ENCODE assay signal across 8 mouse cellular contexts in the genomic region with DNA sequence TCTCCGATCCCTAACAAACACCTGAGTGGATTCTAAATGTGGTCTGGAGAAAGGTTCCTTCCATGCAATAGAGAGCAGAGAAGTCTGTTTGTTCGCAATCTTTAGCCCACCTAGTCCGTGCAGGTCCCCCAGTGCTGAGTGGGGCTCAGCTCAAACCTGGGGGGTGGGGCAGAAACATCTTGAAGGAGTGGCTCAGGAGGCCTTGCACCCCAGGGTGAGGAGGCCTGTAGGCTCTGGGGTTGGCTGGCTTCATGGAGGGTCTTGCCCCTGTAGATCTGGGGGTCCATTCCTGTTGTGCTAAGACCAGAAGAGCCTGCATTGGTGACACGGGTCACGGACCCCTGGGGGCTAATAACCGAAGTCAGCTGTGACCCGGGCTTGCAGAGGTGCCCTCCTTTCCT. TPM values are rescaled to one million over a fixed set of nuclear protein-coding genes. Genes with fewer than 3 reads are reported as not detected.
DNase-seq lines count a peak whose midpoint lies in the region; ATAC-seq and TF ChIP-seq lines count a peak whose summit lies in the region.

No protein-coding gene starts in this region.

- H3K4me1 ChIP-seq in E14TG2a.4 (replicated peaks; ENCODE audit: low read depth, low read length), result peaks cover 74% of the 10 kb centered on the region
- H3K4me1 ChIP-seq in forebrain, embryonic 11.5 days (replicated peaks; ENCODE audit: control insufficient read depth, insufficient read depth, low read length), result peaks cover 5% of the 10 kb centered on the region
- peaks cover 41 to 48% of the 10 kb centered on the region in 2 experiments for H3K4me1 ChIP-seq in liver, embryonic 14.5 days (replicated peaks; ENCODE audit: control insufficient read depth in 2 of 2, insufficient read depth in 2 of 2, low read length in 1 of 2)

- WGBS in forebrain, embryonic 11.5 days, result 20% methylated on average over 7 of the region's 7 CpGs
- WGBS in liver, embryonic 14.5 days (ENCODE audit: insufficient replicate concordance), result 44% methylated on average over 7 of the region's 7 CpGs

- TF ChIP-seq EP300 in liver, embryonic 14.5 days (IDR thresholded peaks at IDR 0.05; ENCODE audit: low read depth), result no peak

- H3K27ac ChIP-seq in forebrain, embryonic 11.5 days (ENCODE audit: low read depth, low read length), result no peak overlapping the region
- no peak overlapping the region for H3K27ac ChIP-seq in liver, embryonic 14.5 days

- TF ChIP-seq CTCF in E14TG2a.4 (conservative IDR thresholded peaks at IDR 0.05; ENCODE audit: low read length), result no peak
- no peak for TF ChIP-seq CTCF in liver, embryonic 14.5 days (IDR thresholded peaks at IDR 0.05; ENCODE audit: low read depth)

- intact Hi-C loops in left cerebral cortex, postnatal 4 days (cut with DNase I), result no loop called here

- peaks cover 12% of the 10 kb centered on the region for H3K27me3 ChIP-seq in E14TG2a.4 (ENCODE audit: insufficient read depth, low read length)
- peaks cover 12% of the 10 kb centered on the region for H3K27me3 ChIP-seq in forebrain, embryonic 11.5 days (ENCODE audit: control insufficient read depth, insufficient read depth, low read length)
- no peaks in the 10 kb centered on the region; the same call in 1 of the 2 replicates for H3K27me3 ChIP-seq in liver, embryonic 14.5 days (ENCODE audit: control insufficient read depth, insufficient read depth, low read length)

- no peak for ATAC-seq in forebrain, embryonic 11.5 days (replicated peaks; ENCODE audit: low FRiP score)
- ATAC-seq in liver, embryonic 14.5 days (ENCODE audit: insufficient read depth), result no peak

- H3K9ac ChIP-seq in forebrain, embryonic 11.5 days (ENCODE audit: low read length), result no peak overlapping the region; the same call in 1 of the 2 replicates
- H3K9ac ChIP-seq in liver, embryonic 14.5 days (replicated peaks), result no peak overlapping the region

- 0 out of 2 replicates have a peak, but pooled peaks cover 5% of the 10 kb centered on the region for H3K36me3 ChIP-seq in E14TG2a.4 (ENCODE audit: insufficient read depth, low read length)
- no peaks in the 10 kb centered on the region for H3K36me3 ChIP-seq in forebrain, embryonic 11.5 days (ENCODE audit: control insufficient read depth, insufficient read depth, low read length)
- no peaks in the 10 kb centered on the region for H3K36me3 ChIP-seq in liver, embryonic 14.5 days (replicated peaks; ENCODE audit: control insufficient read depth, insufficient read depth, low read depth)

- H3K4me3 ChIP-seq in E14TG2a.4 (replicated peaks; ENCODE audit: low read length), result peak overlapping the region; percentile 89
- H3K4me3 ChIP-seq in forebrain, embryonic 11.5 days (ENCODE audit: low read depth, low read length), result peak overlapping the region; percentile 69
- peak overlapping the region in 1 of 2 experiments; percentile 80; a peak in 2 of 4 replicates for H3K4me3 ChIP-seq in liver, embryonic 14.5 days (ENCODE audit: insufficient read depth in 1 of 2, low read depth in 2 of 2, low read length in 2 of 2)

- peak; percentile 81 for DNase-seq in cerebellum, adult 11-12 months
- no peak for DNase-seq in cerebellum, postnatal 4 days (ENCODE audit: low spot score in 2 of 2)
- no peak for DNase-seq in forebrain, embryonic 11.5 days (ENCODE audit: low spot score)
- DNase-seq in liver, embryonic 14.5 days (ENCODE audit: low read depth in 3 of 3, low spot score in 3 of 3), result no peak
- no peak for DNase-seq in embryo, embryonic 10.5 days (ENCODE audit: low spot score)
- DNase-seq in thymus, adult 18-20 months, result no peak
- no peak for DNase-seq in left cerebral cortex, postnatal 4 days

- peak overlapping the region; percentile 82 for H3K4me2 ChIP-seq in forebrain, embryonic 11.5 days (ENCODE audit: low read depth, low read length, severe bottlenecking)
- peak overlapping the region; percentile 96 for H3K4me2 ChIP-seq in liver, embryonic 14.5 days (ENCODE audit: low read depth)

- no peaks in the 10 kb centered on the region for H3K9me3 ChIP-seq in E14TG2a.4 (ENCODE audit: low read length)
- H3K9me3 ChIP-seq in forebrain, embryonic 11.5 days (ENCODE audit: control insufficient read depth, low read length), result no peaks in the 10 kb centered on the region
- H3K9me3 ChIP-seq in liver, embryonic 14.5 days (ENCODE audit: control insufficient read depth, low read length), result no peaks in the 10 kb centered on the region

RNA-seq across cellular contexts. Expression of gene Rpl3, which starts 0.4 kb away (rescaled TPM):
- polyA plus RNA-seq in forebrain, embryonic 11.5 days (2014; fragmentation: Nextera tagmentation; extraction: Ambion mirVana), result 1,023 and 1,042 TPM in 2 replicates
- 530 and 765 TPM in 2 replicates for polyA plus RNA-seq in liver, embryonic 14.5 days (2012; rRNA removed)
- 774 and 804 TPM in 2 replicates for polyA plus RNA-seq in liver, embryonic 14.5 days (2014; fragmentation: Nextera tagmentation; extraction: Ambion mirVana)
- total RNA-seq in left cerebral cortex, postnatal 4 days (2021), result 100 to 1,000 TPM; 535 to 552 TPM

RNA-seq across cellular contexts. Expression of gene Syngr1, which starts 0.9 kb away (rescaled TPM):
- polyA plus RNA-seq in forebrain, embryonic 11.5 days (2014; fragmentation: Nextera tagmentation; extraction: Ambion mirVana), result 11.3 and 13.6 TPM in 2 replicates
- 10.4 and 12.0 TPM in 2 replicates for polyA plus RNA-seq in liver, embryonic 14.5 days (2012; rRNA removed)
- 14.4 and 17.3 TPM in 2 replicates for polyA plus RNA-seq in liver, embryonic 14.5 days (2014; fragmentation: Nextera tagmentation; extraction: Ambion mirVana)
- 100 to 1,000 TPM; 175 to 191 TPM for total RNA-seq in left cerebral cortex, postnatal 4 days (2021)

RNA-seq across cellular contexts. Expression of gene Tab1, which starts 40.9 kb away (rescaled TPM):
- 36.7 and 40.0 TPM in 2 replicates for polyA plus RNA-seq in forebrain, embryonic 11.5 days (2014; fragmentation: Nextera tagmentation; extraction: Ambion mirVana)
- 11.2 and 11.9 TPM in 2 replicates for polyA plus RNA-seq in liver, embryonic 14.5 days (2012; rRNA removed)
- polyA plus RNA-seq in liver, embryonic 14.5 days (2014; fragmentation: Nextera tagmentation; extraction: Ambion mirVana), result 9.4 and 10.8 TPM in 2 replicates
- total RNA-seq in left cerebral cortex, postnatal 4 days (2021), result 10 to 100 TPM; 27.7 to 36.2 TPM
